In the genomic region with DNA sequence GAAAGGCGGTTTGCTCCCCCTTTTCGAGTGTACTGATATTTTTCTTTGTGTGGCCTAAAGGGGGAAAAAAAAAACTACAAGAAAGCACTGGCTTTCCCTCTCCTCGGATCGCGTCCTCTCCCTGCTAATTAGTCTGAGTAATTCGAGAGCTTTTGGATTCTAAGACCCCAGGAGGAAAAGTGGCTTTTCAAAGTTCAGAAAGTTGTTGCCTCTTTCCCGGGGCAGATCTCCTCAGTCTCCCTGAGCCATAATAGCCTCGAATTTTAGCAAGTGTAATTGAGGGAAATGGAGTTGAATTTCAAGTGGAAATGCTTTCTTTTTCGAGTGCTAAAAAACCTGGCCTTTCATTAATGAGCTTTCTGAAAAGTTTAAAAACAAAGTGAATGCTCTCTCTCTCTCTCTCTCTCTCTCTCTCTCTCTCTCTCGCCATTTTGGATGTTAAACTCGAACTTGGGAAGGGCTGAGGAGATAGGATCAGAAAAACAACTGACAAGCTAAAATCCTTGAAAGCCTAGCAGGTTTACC, we compare ENCODE assay signal across 11 mouse cellular contexts. TPM values are rescaled to one million over a fixed set of nuclear protein-coding genes. Genes with fewer than 3 reads are reported as not detected.
DNase-seq lines count a peak whose midpoint lies in the region; ATAC-seq and TF ChIP-seq lines count a peak whose summit lies in the region.
"Had no signal": no experiment of that assay in that cellular context is flagged by ENCODE, and none has a peak within 500 bp of the region (broad histone marks: within the 10 kb centered on the region; RNA-seq: fewer than 3 reads in every experiment).

No protein-coding gene starts in this region.

- H3K9ac ChIP-seq in heart, postnatal 0 days (replicated peaks; ENCODE audit: low read depth, low read length): no peak overlapping the region
- H3K9ac ChIP-seq in hindbrain, embryonic 11.5 days (ENCODE audit: low read depth, low read length): peak overlapping the region; percentile 91
- H3K9ac ChIP-seq in neural tube, embryonic 12.5 days: peak overlapping the region; percentile 86
- H3K9ac ChIP-seq: liver, embryonic 15.5 days had no signal

- H3K36me3 ChIP-seq in heart, postnatal 0 days (replicated peaks; ENCODE audit: control insufficient read depth, insufficient read depth, low read length): no peaks in the 10 kb centered on the region
- H3K36me3 ChIP-seq in hindbrain, embryonic 11.5 days (ENCODE audit: control insufficient read depth, insufficient read depth, low read length): no peaks in the 10 kb centered on the region
- H3K36me3 ChIP-seq in neural tube, embryonic 12.5 days: no peaks in the 10 kb centered on the region
- H3K36me3 ChIP-seq: liver, embryonic 15.5 days had no signal

- TF ChIP-seq EP300 in heart, postnatal 0 days (IDR thresholded peaks at IDR 0.05; ENCODE audit: low read depth): no peak

- H3K4me3 ChIP-seq in heart, postnatal 0 days (ENCODE audit: low read depth, low read length): peak overlapping the region; percentile 46
- H3K4me3 ChIP-seq in hindbrain, embryonic 11.5 days (ENCODE audit: low read depth, low read length): peak overlapping the region; percentile 58
- peak overlapping the region; percentile 62 for H3K4me3 ChIP-seq in neural tube, embryonic 12.5 days

- H3K27ac ChIP-seq in heart, postnatal 0 days (ENCODE audit: low read depth): no peak overlapping the region
- H3K27ac ChIP-seq in hindbrain, embryonic 11.5 days (ENCODE audit: low read depth, low read length): peak overlapping the region; percentile 81; the same call in 1 of the 2 replicates
- H3K27ac ChIP-seq in neural tube, embryonic 12.5 days: no peak overlapping the region
- H3K27ac ChIP-seq: liver, embryonic 15.5 days had no signal

- peak overlapping the region; percentile 54; the same call in 1 of the 2 replicates for H3K4me2 ChIP-seq in heart, postnatal 0 days (ENCODE audit: low read depth, low read length)
- H3K4me2 ChIP-seq in hindbrain, embryonic 11.5 days (replicated peaks; ENCODE audit: low read depth, low read length): peak overlapping the region; percentile 57
- H3K4me2 ChIP-seq in neural tube, embryonic 12.5 days (replicated peaks): peak overlapping the region; percentile 72

- H3K9me3 ChIP-seq in heart, postnatal 0 days (replicated peaks; ENCODE audit: control insufficient read depth, low read length): no peaks in the 10 kb centered on the region
- H3K9me3 ChIP-seq in hindbrain, embryonic 11.5 days (ENCODE audit: control insufficient read depth, low read length): no peaks in the 10 kb centered on the region
- H3K9me3 ChIP-seq in neural tube, embryonic 12.5 days: no peaks in the 10 kb centered on the region
- H3K9me3 ChIP-seq: liver, embryonic 15.5 days had no signal

- WGBS in heart, postnatal 0 days: 1% methylated on average over 11 of the region's 11 CpGs
- 0% methylated on average over 11 of the region's 11 CpGs for WGBS in hindbrain, embryonic 11.5 days
- under 1% methylated on average over 11 of the region's 11 CpGs for WGBS in neural tube, embryonic 12.5 days

- H3K4me1 ChIP-seq in heart, postnatal 0 days (ENCODE audit: control insufficient read depth, insufficient read depth): peaks cover 20% of the 10 kb centered on the region; the same call in 1 of the 2 replicates
- peaks cover 14% of the 10 kb centered on the region for H3K4me1 ChIP-seq in hindbrain, embryonic 11.5 days (replicated peaks; ENCODE audit: control insufficient read depth, insufficient read depth, low read length)
- peaks cover 58% of the 10 kb centered on the region for H3K4me1 ChIP-seq in neural tube, embryonic 12.5 days

- ATAC-seq in heart, postnatal 0 days (ENCODE audit: insufficient read depth, low read depth): no peak
- no peak for ATAC-seq in hindbrain, embryonic 11.5 days (ENCODE audit: low FRiP score)
- ATAC-seq in neural tube, embryonic 12.5 days (ENCODE audit: low FRiP score, low read depth): no peak
- ATAC-seq: Patski had no signal

- TF ChIP-seq CTCF in heart, postnatal 0 days (IDR thresholded peaks at IDR 0.05; ENCODE audit: low read depth): no peak
- TF ChIP-seq CTCF in brain, embryonic 14.5 days (IDR thresholded peaks at IDR 0.05; ENCODE audit: borderline replicate concordance, extremely low read depth, insufficient read depth, insufficient read length): no peak

- TF ChIP-seq POLR2A in brain, embryonic 14.5 days (IDR thresholded peaks at IDR 0.05; ENCODE audit: borderline replicate concordance, extremely low read depth, insufficient read depth, insufficient read length, poor library complexity, severe bottlenecking): no peak

- DNase-seq in heart, postnatal 0 days (ENCODE audit: low spot score): no peak
- DNase-seq in heart, adult 8-10 months (ENCODE audit: low spot score): no peak
- DNase-seq in brain, embryonic 14.5 days (ENCODE audit: low read depth): peak; percentile 52
- DNase-seq in hindbrain, embryonic 11.5 days (ENCODE audit: low spot score): no peak
- DNase-seq in frontal cortex, postnatal 14 days (ENCODE audit: low spot score in 2 of 2): no peak
- no peak for DNase-seq in gastrocnemius, adult 8-10 months (ENCODE audit: low spot score in 2 of 2)
- DNase-seq in yolk sac, embryonic 10.5 days (ENCODE audit: low spot score): no peak
- DNase-seq: gastrocnemius, postnatal 25 days had no signal

- H3K27me3 ChIP-seq in heart, postnatal 0 days (ENCODE audit: control insufficient read depth, insufficient read depth, low read length): peaks cover 99% of the 10 kb centered on the region
- H3K27me3 ChIP-seq in hindbrain, embryonic 11.5 days (ENCODE audit: control insufficient read depth, insufficient read depth, low read length): peaks cover 49% of the 10 kb centered on the region
- H3K27me3 ChIP-seq in neural tube, embryonic 12.5 days (replicated peaks): peaks cover 62% of the 10 kb centered on the region
- H3K27me3 ChIP-seq: Patski had no signal

RNA-seq across cellular contexts. Expression of a gene that starts 8.3 kb away (rescaled TPM):
- total RNA-seq in heart, postnatal 0 days (2014; rRNA removed; ENCODE audit: low replicate concordance): not detected in 2 replicates
- 0.05 and 0.15 TPM in 2 replicates for polyA plus RNA-seq in heart, postnatal 0 days (2015; fragmentation: Nextera tagmentation; extraction: Ambion mirVana)
- not detected for total RNA-seq in heart, adult 8-10 months (2022)
- polyA plus RNA-seq in brain, embryonic 14.5 days (2012; rRNA removed): 63.3 and 76.2 TPM in 2 replicates
- polyA plus RNA-seq in hindbrain, embryonic 11.5 days (2014; fragmentation: Nextera tagmentation; extraction: Ambion mirVana): 23.9 and 26.8 TPM in 2 replicates
- polyA plus RNA-seq in neural tube, embryonic 12.5 days (2016; fragmentation: Nextera tagmentation; extraction: Ambion mirVana): 23.8 and 25.7 TPM in 2 replicates
- total RNA-seq in gastrocnemius, adult 8-10 months (2022): not detected
- total RNA-seq: gastrocnemius, postnatal 25 days had no signal
- polyA plus RNA-seq: liver, embryonic 15.5 days; Patski had no signal

Comparison
In these comparisons a context has a peak if more than half of its experiments do, and no peak if none do; other contexts are left out.
1. RNA of a gene that starts 8.3 kb away (polyA plus RNA-seq): 63.3 to 76.2 TPM in brain, embryonic 14.5 days, 23.9 to 26.8 TPM in hindbrain, embryonic 11.5 days and 23.8 to 25.7 TPM in neural tube, embryonic 12.5 days; 0.05 to 0.15 TPM in heart, postnatal 0 days; every median in the first group is over 10 times any median in the second.
2. Peak in every context shown above with its lines, with median percentiles within 50 percentile points of each other: H3K4me2 ChIP-seq and H3K4me3 ChIP-seq.